Mouse (Mus musculus): Measurements from ENCODE around the gene Ndel1.

DNA sequence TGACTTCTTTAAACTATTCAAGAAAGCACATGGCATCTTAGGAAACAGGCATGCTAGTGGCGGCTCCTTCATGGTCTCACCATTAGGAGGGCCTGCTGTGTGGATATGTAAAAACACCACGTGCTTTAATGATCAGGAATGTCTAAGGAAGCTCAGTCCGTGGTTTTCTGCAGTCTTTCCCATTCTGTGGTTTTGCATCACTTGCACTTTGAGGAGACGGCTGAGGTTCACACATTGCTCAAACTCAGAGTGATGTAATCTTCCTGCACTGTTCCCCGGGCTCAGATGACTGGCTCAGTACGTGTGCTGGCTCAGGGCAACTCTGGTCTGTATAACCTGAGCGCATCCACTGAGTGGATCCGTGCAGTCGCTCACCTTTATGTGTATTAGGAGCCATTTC is 89.3 kb downstream of the Ndel1 start:
- TF ChIP-seq POLR2AphosphoS5 (IDR thresholded peaks at IDR 0.05; ENCODE audit: insufficient replicate concordance, low read depth, low read length), result no peak
- TF ChIP-seq CTCF (IDR thresholded peaks at IDR 0.05; ENCODE audit: low read depth, low read length), result no peak
- no peak for TF ChIP-seq GATA1 (IDR thresholded peaks at IDR 0.05; ENCODE audit: borderline replicate concordance, low read length)
